Mouse (Mus musculus) gastrocnemius, postnatal 10 days (tissue): ENCODE measurements around the gene Ubc. TPM values are rescaled to one million over a fixed set of nuclear protein-coding genes. Genes with fewer than 3 reads are reported as not detected.
A peak's percentile ranks its signal among the peaks of the same experiment; 100 is the strongest.

Experiments used
- DNase-seq: peaks from one replicate; pipeline ENCODE4 v3.0.0; 2021; ENCODE audit warnings: mixed read lengths
- total RNA-seq, 2 experiments: library from RNA; stranded (reverse); gene quantifications; 2 replicates each; pipeline ENCODE4 v1.2.3; 2021

Gene Ubc
- total RNA-seq, 2 experiments from 2014 or later, result 703 to 712 TPM

GRCm38 (mm10) chr5:125383637-125384420 is 6.2 kb downstream of the Ubc start:
- DNase-seq, result no peak

GRCm38 (mm10) chr5:125382673-125383558 is 7.1 kb downstream of the Ubc start:
- peak; percentile 54 for DNase-seq

- no peak for DNase-seq
Observed at GRCm38 (mm10) chr5:125381954-125382672, 7.9 kb downstream of the Ubc start.

- no peak for DNase-seq
Observed at GRCm38 (mm10) chr5:125378919-125379318, 11.1 kb downstream of the Ubc start.

- no peak for DNase-seq
Observed at GRCm38 (mm10) chr5:125377214-125377613, 12.8 kb downstream of the Ubc start.

GRCm38 (mm10) chr5:125375871-125376270 is 14.1 kb downstream of the Ubc start:
- DNase-seq, result no peak

GRCm38 (mm10) chr5:125372027-125372426 is 18.0 kb downstream of the Ubc start:
- no peak for DNase-seq

GRCm38 (mm10) chr5:125370950-125371693 is 18.9 kb downstream of the Ubc start:
- DNase-seq, result no peak

GRCm38 (mm10) chr5:125368568-125368967 is 21.4 kb downstream of the Ubc start:
- DNase-seq, result peak; percentile 38

GRCm38 (mm10) chr5:125368156-125368555 is 21.8 kb downstream of the Ubc start:
- no peak for DNase-seq

- DNase-seq, result no peak
Observed at GRCm38 (mm10) chr5:125364851-125365429, 25.1 kb downstream of the Ubc start.

GRCm38 (mm10) chr5:125363894-125364293 is 26.1 kb downstream of the Ubc start:
- peak; percentile 40 for DNase-seq

GRCm38 (mm10) chr5:125360981-125361510 is 29.0 kb downstream of the Ubc start:
- DNase-seq, result no peak

GRCm38 (mm10) chr5:125360566-125360965 is 29.4 kb downstream of the Ubc start:
- DNase-seq, result peak; percentile 29

- no peak for DNase-seq
Observed at GRCm38 (mm10) chr5:125358270-125358608, 31.8 kb downstream of the Ubc start.

- DNase-seq, result no peak
Observed at GRCm38 (mm10) chr5:125357543-125358269, 32.3 kb downstream of the Ubc start.

GRCm38 (mm10) chr5:125355650-125356049 is 34.4 kb downstream of the Ubc start:
- DNase-seq, result no peak

GRCm38 (mm10) chr5:125354885-125355492 is 35.0 kb downstream of the Ubc start:
- DNase-seq, result no peak

- no peak for DNase-seq
Observed at GRCm38 (mm10) chr5:125352781-125353294, 37.2 kb downstream of the Ubc start.

- DNase-seq, result no peak
Observed at GRCm38 (mm10) chr5:125351939-125352338, 38.1 kb downstream of the Ubc start.
